Mouse (Mus musculus) mouse embryonic stem cell (cell line): Measurements from ENCODE around the gene Ccdc62.

ENCODE experiments used
- in situ Hi-C, 2 experiments: fragments of 300-500 bp; cut with MboI; formaldehyde crosslinking; loops; 1 replicate in 1 of 2; 3 replicates in 1 of 2; pipeline ENCODE4 v1.14.3; 2019 to 2020; ENCODE audit warnings: low sequenced_read_pairs in 2 of 2, low pct_unique_long_range_greater_than_20kb in 1 of 2, mixed read lengths in 1 of 2; ENCODE audit not compliant: unreplicated experiment in 1 of 2

The Ccdc62 gene

DNA sequence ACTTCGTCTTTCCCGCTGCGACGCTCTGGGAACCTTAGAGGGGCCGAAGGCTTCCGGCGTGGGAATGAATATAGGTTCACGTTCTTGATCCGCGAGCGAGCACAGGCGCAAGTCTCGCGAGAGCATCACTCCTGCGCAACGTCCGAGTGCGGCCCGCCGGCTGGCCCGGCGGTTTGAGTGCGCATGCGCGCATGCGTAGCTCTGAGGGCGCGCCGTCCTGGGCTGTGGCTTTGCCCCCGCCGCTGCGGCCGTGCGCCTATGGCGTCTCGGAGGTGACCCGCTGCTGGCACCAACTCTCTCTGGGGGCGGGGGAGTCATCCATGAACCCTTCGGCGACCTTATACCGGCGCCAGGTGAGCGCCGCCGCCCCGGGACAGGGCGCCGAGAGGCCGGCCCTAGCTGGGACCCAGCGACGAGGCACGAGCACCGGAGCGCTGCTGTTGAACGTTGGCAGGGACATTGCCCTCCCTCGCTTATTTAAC is at the start of gene Ccdc62:
Gene Ccdc62 (plus strand): TSS at position 172 of the 482 bp plus-strand sequence.
- in situ Hi-C loops = no loop called here

DNA sequence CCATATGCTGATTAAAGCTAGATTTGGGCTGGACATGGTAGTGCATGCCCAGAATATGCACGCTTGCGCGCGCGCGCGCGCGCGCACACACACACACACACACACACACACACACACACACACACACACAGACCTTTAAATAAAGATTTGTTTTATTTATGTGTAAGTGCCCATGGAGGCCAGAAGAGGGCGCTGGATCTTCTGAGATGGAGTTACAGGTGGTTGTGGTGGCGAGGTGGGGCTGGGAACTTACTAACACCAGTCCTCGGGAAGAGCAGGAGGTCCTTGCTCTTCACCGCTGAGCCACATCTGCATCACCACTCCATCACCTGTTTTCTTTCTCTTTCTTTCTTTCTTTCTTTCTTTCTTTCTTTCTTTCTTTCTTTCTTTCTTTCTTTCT is 49.7 kb upstream of the Ccdc62 start:
- in situ Hi-C loops = no loop called here

DNA sequence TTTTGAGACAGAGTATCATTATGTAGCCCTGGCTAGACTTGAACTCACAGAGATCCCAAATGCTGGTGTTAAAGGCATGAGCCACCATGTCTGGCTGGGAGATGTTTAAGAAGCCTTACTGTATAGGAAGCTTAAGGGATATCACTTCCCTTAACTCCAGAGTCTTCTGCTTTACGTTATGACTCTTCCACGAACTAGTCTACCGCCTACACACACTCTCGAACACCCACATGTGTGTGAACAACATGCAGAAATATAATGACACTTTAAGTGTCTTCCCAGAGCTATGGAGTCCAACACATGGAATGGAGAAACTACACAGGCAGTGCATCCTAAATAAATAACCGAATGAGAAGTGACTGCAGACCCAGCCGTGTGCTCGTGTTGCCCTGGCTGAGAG is 46.6 kb upstream of the Ccdc62 start:
- in situ Hi-C loops = no loop called here

DNA sequence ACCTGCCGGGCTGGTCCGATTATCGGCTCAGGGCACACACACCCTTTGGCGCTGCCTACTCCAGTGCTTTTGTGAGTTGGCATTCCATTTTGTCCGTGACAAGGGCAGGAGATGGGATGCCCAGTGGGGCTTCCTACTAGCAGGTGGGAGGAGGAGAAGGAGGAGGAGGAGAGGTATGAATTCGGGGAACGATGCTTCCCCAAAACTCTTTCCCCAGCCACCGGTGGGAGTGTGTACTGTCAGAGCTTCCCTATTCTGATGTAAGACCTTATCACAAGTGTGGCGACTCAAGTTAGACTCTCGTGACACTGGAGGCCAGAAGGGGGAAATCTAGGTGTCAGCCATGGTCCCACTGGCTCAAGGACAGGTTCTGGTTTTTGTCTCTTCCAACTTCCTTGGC is 46.1 kb upstream of the Ccdc62 start:
- in situ Hi-C loops = no loop called here

DNA sequence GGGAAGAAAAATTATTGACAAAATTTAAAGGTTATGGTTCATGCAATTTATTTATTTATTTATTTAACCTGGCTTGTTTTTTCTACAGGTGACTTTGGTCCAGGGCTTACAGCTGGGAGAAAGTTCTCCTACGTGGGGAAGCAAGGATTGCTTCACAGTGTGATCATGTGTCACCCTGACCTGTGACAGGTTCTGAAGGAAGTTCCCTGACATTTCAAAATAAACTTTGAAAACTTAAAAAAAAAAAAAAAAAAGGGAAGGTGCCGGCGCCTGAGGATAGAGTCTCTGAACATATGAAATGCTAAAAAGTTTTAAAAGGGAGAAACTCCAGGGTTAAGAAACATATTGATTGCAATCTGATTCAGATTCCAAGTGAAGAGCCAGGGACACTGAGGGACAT is 44.1 kb upstream of the Ccdc62 start:
- in situ Hi-C loops = no loop called here

DNA sequence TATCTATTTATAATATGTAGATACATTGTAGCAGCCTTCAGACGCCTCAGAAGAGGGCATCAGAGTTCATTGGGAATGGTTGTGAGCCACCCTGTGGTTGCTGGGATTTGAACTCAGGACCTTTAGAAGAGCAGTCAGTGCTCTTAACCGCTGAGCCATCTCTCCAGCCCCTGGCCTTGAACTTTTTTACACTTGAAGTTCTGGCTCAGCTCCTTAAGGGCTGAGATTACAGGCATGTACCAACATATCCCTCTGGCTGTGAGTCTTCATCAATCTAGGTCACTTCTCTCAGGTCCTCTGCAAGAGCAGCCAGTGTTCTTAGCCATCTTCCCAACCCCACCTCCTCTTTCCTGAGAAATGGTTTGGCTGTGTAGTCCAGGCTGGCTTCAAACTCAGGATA is 40.2 kb upstream of the Ccdc62 start:
- in situ Hi-C loops = no loop called here

DNA sequence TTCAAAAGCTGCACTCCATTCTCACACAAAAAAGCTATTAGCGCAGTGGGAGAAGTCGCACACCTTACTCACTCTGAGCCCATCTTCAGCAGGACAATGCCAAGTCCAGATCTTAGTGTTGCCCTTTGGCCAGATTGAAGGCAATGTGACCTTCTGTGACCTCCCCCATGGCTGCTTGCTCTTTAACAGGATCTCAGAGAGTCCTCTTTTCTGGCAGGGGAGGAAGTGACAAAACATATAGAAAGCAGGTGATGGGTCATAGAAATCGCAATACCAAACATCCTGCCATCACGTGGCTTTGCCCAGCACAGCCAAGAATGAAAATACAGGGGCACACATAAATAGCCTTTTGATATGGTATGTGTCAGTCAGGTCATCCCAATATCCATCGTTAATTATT is 39.5 kb upstream of the Ccdc62 start:
- in situ Hi-C loops = no loop called here

DNA sequence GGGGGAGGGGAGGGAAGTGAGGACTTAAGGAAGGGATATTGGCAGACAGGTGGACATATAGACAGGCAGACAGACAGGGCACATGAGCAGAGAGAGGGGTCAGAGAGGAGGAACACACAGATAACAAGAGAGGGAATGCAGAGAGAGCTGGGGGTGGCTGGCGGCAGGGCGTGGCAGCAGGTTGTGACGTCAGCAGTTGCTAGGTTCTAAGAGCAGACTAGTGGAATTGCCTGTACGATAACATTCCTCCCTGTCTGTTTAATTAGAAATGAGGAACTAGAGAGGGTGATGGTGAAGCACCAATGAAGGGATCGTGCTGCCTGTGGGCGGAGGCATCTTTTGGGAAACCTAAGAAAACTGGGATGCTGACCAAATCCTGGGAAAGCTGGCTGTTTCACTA is 38.8 kb upstream of the Ccdc62 start:
- in situ Hi-C loops = no loop called here

DNA sequence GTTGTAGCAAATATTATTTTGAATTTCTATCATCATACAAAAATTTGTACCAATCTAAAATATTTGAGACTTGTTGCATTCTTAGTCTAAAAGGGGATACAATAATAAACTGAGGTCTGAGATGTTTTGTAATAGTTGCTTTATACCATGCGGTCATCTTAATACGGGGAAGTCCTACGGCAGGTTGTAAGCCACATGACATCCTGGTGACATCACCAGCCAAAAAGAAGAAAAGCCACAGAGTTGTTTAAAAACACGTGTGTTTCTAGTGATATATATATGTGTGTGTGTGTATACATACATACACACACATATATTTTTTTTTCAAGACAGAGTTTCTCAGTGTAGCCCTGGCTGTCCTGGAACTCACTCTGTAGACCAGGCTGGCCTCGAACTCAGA is 37.0 kb upstream of the Ccdc62 start:
- in situ Hi-C loops = no loop called here

DNA sequence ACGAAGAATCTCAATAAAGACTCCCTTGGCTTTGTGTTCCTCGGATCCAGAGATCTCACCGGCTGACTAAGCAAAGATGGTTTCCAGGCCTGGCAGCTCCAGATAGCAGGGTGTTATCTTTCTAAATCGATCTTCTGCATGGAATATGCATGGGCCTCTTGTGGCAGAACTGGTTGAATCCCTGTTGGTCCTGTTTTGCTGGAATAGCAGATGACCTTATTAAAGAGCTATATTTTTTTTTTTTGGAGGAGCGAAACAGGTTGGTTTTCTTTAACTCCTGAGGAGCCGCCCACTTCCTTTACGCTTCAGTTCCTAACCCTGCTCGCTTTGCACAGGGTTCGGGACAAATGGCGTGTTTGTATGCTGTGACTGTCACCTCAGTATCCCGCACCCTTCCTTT is 34.1 kb upstream of the Ccdc62 start:
- in situ Hi-C loops = no loop called here

DNA sequence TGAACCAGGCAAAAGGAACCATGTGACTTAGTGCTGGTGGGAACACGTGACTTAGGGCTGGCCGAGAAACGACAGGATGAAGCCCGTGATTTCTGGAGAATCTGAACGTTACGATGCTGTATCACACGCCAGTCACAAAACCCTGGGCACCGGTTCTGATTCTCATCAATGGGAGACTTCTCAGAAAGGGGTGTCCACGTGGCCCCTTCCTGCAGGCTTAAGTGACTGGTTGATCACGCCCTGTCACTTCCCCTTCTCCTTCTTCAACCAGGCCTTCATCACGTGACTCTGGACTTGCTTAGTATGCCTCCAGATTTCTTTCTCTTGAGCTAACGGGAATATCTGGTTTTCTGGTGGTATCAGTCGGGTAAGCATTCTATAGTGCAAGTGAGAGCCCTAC is 33.1 kb upstream of the Ccdc62 start:
- in situ Hi-C loops = no loop called here

DNA sequence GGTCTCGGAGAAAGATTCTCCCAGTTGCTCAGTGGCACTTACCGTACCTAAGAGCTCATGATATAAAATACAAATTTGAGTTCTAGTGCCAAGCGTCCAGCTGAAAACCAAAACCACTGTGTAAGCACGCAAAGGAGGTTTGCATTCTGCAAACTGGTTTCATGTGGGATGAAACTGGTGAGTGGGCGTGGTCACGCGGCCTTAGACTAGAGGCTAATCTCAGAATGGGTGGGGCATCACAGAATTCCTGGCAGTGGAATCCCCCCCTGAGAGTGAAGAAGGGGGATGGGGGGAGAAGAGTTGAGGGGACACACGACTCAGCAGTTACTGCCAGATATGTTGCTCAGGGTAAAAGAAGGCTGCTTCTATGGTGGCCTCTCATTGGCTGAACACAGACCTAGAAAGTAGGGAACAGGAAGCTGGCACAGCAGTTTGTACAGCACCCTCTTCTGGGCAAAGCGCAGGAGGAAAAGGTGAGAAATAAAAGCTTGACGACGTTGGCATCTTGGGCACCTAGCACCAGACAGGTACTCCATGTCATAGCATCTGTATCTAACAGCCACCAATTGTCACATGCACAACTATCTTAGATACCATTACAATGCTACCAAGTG is 26.3 kb upstream of the Ccdc62 start:
- in situ Hi-C loops = no loop called here

DNA sequence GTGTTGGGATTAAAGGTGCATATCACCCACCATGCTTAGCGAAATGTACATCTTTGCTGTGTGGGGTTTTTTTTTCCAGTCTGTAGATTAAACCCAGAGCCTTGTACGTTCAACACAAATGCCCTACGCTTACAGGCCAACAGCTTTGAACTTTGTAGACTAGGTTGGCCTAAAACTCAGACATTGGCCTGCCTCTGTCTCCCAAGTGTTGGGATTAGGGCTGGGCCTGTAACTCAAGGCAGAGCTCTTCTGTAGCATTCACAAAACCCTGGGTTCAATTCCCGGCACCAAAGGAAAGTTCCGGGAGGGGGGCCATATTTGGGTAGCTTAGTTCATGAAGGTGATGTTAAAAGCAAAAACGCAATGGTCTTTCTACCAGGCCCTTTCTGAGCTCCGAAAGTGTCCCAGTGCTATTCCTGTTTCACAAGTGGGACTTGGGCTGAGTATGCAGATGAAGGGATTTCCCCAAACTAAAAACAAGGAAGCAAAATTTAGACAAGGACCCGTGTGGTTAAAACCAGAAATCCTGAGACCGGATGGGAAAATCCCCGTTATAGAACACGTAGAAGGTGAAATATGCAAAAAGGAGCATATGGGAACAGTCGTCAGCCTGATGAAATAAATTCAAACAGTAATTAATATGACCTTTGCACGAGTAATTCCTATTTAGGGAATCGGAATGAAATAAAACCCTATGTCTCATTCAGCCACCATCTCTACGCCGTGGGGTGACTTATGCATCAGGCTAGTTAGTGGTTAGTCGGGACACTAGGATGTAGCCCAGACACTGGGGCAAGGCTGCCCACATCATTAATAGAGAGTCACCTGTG is 24.1 kb upstream of the Ccdc62 start:
- in situ Hi-C loops = no loop called here

DNA sequence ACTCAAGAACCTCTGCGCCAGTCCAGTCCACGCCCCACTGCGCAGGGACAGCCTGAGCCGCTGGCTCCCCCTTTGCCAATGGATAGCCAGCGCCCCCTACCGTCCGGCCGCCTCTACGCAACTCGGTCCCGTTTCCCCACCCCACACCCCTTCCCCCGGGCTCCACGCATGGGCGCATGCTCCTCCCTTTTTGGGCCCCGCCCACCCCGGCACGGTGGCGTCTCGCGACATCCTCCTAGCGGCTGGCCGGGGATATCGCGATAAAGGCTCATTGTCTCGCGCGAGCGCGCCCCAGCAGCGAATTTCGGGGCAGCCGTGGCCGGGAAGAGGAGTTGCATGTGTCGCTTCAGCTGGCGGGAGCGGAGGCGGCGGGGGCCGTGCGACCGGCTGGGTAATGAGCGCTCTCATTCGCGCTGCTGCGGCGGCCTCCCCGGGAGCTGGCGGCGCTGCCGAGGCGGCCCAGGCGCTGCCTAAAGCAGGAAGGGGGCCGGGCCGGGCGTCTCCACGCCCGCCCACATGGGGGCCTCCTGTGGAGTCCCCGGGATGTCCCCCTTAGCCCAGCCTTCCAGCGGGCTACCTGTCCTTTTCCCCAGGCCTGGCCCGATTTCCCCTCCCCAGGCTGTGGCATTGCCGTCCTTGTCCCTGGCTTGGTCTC is 23.4 kb upstream of the Ccdc62 start, which contains the start of gene Denr:
Gene Denr (plus strand): TSS at position 200 of the 655 bp plus-strand sequence.
- in situ Hi-C loops = no loop called here

DNA sequence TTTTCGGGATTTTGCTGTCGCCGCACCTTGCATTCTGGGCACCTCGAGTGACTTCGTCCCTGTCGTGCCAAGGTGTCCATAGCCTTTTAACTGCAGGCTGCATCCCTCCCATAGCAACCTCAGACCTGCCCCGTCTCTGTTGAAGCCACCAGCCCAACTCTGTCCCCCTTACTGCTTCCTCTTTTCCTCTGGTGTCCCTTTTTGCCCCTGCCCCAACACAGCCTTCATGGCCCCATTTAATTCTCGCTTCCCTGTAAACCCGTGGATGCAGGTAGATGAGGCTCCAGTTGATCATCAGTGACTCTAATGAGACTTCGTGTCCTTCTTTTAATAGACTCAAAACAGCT is 22.9 kb upstream of the Ccdc62 start:
- in situ Hi-C loops = no loop called here

DNA sequence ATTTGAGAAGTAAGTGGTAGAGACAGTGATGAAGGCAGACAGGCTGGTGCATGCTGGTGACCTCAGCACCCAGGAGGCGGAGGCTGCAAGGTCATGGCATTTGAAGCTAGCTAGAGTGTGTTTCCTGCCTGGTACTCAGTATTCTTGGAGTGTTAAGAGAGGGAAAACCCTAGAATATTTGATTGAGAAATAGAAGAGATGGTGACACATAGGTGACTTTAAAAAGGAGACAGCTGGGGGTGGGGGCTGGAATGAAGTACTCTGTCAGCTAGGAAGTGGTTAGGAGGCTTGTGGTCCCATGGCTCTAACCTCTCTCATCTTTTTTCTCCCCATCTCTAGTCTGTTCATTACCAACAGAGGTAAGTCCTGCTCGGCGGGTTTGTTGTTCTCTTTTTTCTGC is 15.6 kb upstream of the Ccdc62 start:
- in situ Hi-C loops = no loop called here

DNA sequence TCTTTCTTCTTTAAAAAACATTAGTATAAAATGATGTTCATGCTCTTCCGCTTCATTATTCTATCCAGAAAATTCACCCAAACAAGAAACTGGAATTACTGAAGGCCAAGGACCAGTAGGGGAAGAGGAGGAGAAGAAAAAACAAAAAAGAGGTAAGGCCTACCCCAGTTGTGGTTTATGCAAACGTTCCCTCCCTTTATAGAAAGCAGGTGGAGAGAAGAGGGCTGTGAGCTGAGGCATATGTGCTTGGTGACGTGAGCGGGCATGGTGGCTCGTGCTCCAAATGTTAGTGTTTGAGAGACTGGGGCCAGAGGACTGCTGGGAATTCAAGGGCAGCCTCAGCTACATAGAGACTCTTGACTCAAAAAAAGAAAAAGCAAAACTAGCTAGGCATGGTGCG is 8.4 kb upstream of the Ccdc62 start:
- in situ Hi-C loops = no loop called here

DNA sequence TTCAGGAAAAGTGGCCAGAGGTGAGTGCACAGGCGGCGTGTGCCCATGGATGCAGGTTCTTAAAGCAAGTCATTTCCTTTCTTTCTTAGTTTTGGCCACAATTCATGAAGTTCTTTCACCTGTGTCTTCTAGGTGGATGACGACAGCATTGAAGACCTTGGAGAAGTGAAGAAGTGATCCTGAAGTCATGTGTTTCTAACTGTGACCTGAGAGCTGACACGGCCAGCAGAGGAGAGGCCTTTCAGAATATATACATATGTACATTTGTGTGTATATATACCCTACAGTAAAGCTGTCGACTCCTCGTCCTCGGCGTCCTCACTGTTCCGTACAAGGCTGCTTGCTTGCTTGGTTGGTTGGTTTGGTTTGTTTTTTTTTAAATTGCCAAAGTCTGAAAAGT is 3.4 kb upstream of the Ccdc62 start, which contains the start of gene Gm43518:
Gene Gm43518 (plus strand): TSS at position 301 of the 400 bp plus-strand sequence.
- in situ Hi-C loops = no loop called here

DNA sequence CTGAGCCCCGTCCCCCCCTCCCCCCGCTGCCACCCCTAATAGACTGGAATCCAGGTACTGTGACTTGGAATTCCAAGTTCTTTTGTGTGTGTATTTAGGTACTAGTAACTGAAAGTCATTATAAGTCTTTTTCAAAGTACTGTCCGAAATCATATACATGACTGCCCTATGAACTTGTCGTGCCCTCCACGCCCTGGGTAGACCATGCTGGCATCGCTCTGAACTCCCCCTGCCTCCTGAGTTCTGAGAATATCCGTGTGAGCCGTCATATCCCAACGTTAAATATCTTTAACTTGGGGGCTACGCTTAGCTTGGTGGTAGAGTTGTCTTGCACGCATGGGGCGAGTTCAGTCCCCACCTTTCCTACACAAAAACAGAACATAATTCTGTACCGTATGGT is 652 bp downstream of the Ccdc62 start:
- in situ Hi-C loops = no loop called here

DNA sequence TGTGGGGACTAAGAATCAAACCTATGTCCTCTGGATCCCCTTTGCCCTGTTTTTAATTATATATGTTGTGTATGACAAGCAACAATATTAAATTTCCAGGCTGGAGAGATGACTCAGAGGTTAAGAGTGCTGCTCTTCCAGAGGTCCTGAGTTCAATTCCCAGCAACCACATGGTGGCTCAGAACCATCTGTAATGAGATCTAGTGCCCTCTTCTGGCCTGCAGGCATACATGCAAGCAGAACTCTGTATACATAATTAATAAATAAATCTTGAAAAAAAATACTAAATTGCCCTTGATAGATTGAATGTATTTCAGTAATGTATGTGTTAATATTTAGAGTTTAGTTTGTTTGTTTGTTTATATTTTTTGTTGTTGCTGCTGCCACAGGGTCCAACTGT is 2.4 kb downstream of the Ccdc62 start:
- in situ Hi-C loops = no loop called here
